Comparison of ENCODE assay signal across 9 mouse cellular contexts in the genomic region with DNA sequence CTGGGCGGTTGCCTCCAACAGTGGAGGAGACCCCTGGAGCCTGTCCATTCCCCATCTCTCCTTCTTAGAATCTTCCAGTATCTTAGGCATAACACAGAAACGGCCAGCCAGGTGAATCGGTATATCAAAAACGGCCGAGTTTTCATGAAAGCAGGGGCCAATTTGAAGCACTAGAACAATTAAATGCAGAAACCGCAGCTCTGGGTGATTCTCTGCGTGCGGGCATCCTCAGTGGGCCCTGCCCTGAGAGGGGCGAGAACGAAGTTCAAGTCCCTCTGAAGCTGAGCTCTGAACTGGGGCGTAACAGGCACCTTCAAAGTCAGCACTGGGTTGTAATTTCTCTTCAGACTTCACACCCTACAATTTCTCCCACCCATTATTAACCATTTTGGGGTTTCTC. TPM values are rescaled to one million over a fixed set of nuclear protein-coding genes. Genes with fewer than 3 reads are reported as not detected.
DNase-seq lines count a peak whose midpoint lies in the region; ATAC-seq and TF ChIP-seq lines count a peak whose summit lies in the region.
"Had no signal": no experiment of that assay in that cellular context is flagged by ENCODE, and none has a peak within 500 bp of the region (broad histone marks: within the 10 kb centered on the region; RNA-seq: fewer than 3 reads in every experiment).

No protein-coding gene starts in this region.

- no peak overlapping the region for H3K4me3 ChIP-seq in kidney, postnatal 0 days (replicated peaks; ENCODE audit: low read depth, low read length)
- peak overlapping the region; percentile 61 for H3K4me3 ChIP-seq in embryonic fibroblast, embryonic 13.5 days (ENCODE audit: insufficient read depth, low read length)
- H3K4me3 ChIP-seq in intestine, embryonic 16.5 days (ENCODE audit: low read length): peak overlapping the region; percentile 58; the same call in 1 of the 2 replicates
- peak overlapping the region; percentile 46; the same call in 1 of the 2 replicates for H3K4me3 ChIP-seq in neural tube, embryonic 12.5 days

- no peak overlapping the region for H3K27ac ChIP-seq in kidney, postnatal 0 days
- H3K27ac ChIP-seq in embryonic fibroblast, embryonic 13.5 days (ENCODE audit: insufficient read depth, low read length): no peak overlapping the region
- H3K27ac ChIP-seq in intestine, embryonic 16.5 days (ENCODE audit: low read length): no peak overlapping the region
- no peak overlapping the region for H3K27ac ChIP-seq in neural tube, embryonic 12.5 days

- TF ChIP-seq CTCF in kidney, postnatal 0 days (IDR thresholded peaks at IDR 0.05; ENCODE audit: low read depth): no peak
- no peak for TF ChIP-seq CTCF in embryonic fibroblast, embryonic 13.5 days (IDR thresholded peaks at IDR 0.05; ENCODE audit: borderline replicate concordance, insufficient read depth, low read length)

- ATAC-seq in kidney, postnatal 0 days (replicated peaks; ENCODE audit: low FRiP score, low read depth): no peak
- ATAC-seq in intestine, embryonic 16.5 days: no peak
- ATAC-seq in neural tube, embryonic 12.5 days (ENCODE audit: low FRiP score, low read depth): no peak
- ATAC-seq in cerebellum, adult (ENCODE audit: insufficient number of reproducible peaks, low FRiP score, low TSS enrichment): no peak

- 2% methylated on average over 11 of the region's 11 CpGs for WGBS in kidney, postnatal 0 days
- 2% methylated on average over 11 of the region's 11 CpGs for WGBS in intestine, embryonic 16.5 days
- WGBS in neural tube, embryonic 12.5 days: 1% methylated on average over 11 of the region's 11 CpGs

- H3K36me3 ChIP-seq in kidney, postnatal 0 days (ENCODE audit: insufficient read depth, low read length): no peaks in the 10 kb centered on the region
- no peaks in the 10 kb centered on the region for H3K36me3 ChIP-seq in intestine, embryonic 16.5 days (ENCODE audit: control insufficient read depth, insufficient read depth, low read length)
- no peaks in the 10 kb centered on the region for H3K36me3 ChIP-seq in neural tube, embryonic 12.5 days

- peaks cover 68% of the 10 kb centered on the region for H3K27me3 ChIP-seq in kidney, postnatal 0 days (ENCODE audit: insufficient read depth, low read length)
- H3K27me3 ChIP-seq in intestine, embryonic 16.5 days (replicated peaks; ENCODE audit: control insufficient read depth, insufficient read depth, low read length): peaks cover 43% of the 10 kb centered on the region
- peaks cover 57% of the 10 kb centered on the region for H3K27me3 ChIP-seq in neural tube, embryonic 12.5 days (replicated peaks)

- peak overlapping the region; percentile 96 for H3K4me2 ChIP-seq in kidney, postnatal 0 days (ENCODE audit: low read length)
- peak overlapping the region; percentile 92 for H3K4me2 ChIP-seq in intestine, embryonic 16.5 days (ENCODE audit: low read depth, low read length)
- peak overlapping the region; percentile 80 for H3K4me2 ChIP-seq in neural tube, embryonic 12.5 days (replicated peaks)

- no peak for DNase-seq in kidney, postnatal 0 days (ENCODE audit: low spot score)
- DNase-seq in kidney, postnatal 4 days: no peak
- DNase-seq in thymus, adult 18-20 months: no peak
- DNase-seq in ovary, adult 18-20 months (ENCODE audit: low spot score): no peak
- DNase-seq: thymus, postnatal 25 days had no signal

- no peak for TF ChIP-seq POLR2A in embryonic fibroblast, embryonic 13.5 days (IDR thresholded peaks at IDR 0.05; ENCODE audit: low read depth, low read length)

- H3K9me3 ChIP-seq in kidney, postnatal 0 days (replicated peaks; ENCODE audit: low read length): no peaks in the 10 kb centered on the region
- no peaks in the 10 kb centered on the region for H3K9me3 ChIP-seq in intestine, embryonic 16.5 days (ENCODE audit: control insufficient read depth, low read length)
- H3K9me3 ChIP-seq in neural tube, embryonic 12.5 days: no peaks in the 10 kb centered on the region

- H3K9ac ChIP-seq in kidney, postnatal 0 days (ENCODE audit: low read depth, low read length): no peak overlapping the region
- no peak overlapping the region for H3K9ac ChIP-seq in intestine, embryonic 16.5 days (ENCODE audit: low read depth, low read length)
- no peak overlapping the region for H3K9ac ChIP-seq in neural tube, embryonic 12.5 days

- peaks cover 4% of the 10 kb centered on the region; the same call in 1 of the 2 replicates for H3K4me1 ChIP-seq in kidney, postnatal 0 days (replicated peaks; ENCODE audit: insufficient read depth, low read length)
- peaks cover 4% of the 10 kb centered on the region; the same call in 1 of the 2 replicates for H3K4me1 ChIP-seq in embryonic fibroblast, embryonic 13.5 days (ENCODE audit: control insufficient read depth, insufficient read depth, low read length)
- peaks cover 9% of the 10 kb centered on the region; the same call in 1 of the 2 replicates for H3K4me1 ChIP-seq in intestine, embryonic 16.5 days (ENCODE audit: control insufficient read depth, insufficient read depth, low read length)
- peaks cover 8% of the 10 kb centered on the region for H3K4me1 ChIP-seq in neural tube, embryonic 12.5 days

RNA-seq across cellular contexts. Expression of gene Sp8, which starts 8.8 kb away (rescaled TPM):
- polyA plus RNA-seq in kidney, postnatal 0 days (2015; fragmentation: Nextera tagmentation; extraction: Ambion mirVana): not detected in 2 replicates
- polyA plus RNA-seq in embryonic fibroblast, embryonic 13.5 days (2011; ENCODE audit: insufficient read length, low read depth, missing spikeins): not detected in 2 replicates
- not detected in 2 replicates for polyA plus RNA-seq in intestine, embryonic 16.5 days (2015; fragmentation: Nextera tagmentation; extraction: Ambion mirVana)
- polyA plus RNA-seq in neural tube, embryonic 12.5 days (2016; fragmentation: Nextera tagmentation; extraction: Ambion mirVana): 6.3 and 7.4 TPM in 2 replicates
